Mouse (Mus musculus) forebrain, embryonic 10.5 days (tissue): ENCODE results near the gene Brat1. TPM values are rescaled to one million over a fixed set of nuclear protein-coding genes. Genes with fewer than 3 reads are reported as not detected.
A peak's percentile ranks its signal among the peaks of the same experiment; 100 is the strongest.

Experiments
- DNase-seq: peaks from one replicate; pipeline ENCODE4 v3.0.0-alpha.2; 2017; ENCODE audit warnings: low spot score; ENCODE audit errors: extremely low spot score
- H3K27ac ChIP-seq: fragments of 300-500 bp; sonication (generic); 2 replicates; pipeline ENCODE4 v1.5.1; 2016; ENCODE audit warnings: mild to moderate bottlenecking
- H3K27me3 ChIP-seq: fragments of 300-500 bp; sonication (generic); 2 replicates; pipeline ENCODE4 v1.6.1; 2016; ENCODE audit warnings: mild to moderate bottlenecking; ENCODE audit not compliant: poor library complexity, severe bottlenecking
- H3K36me3 ChIP-seq: fragments of 300-500 bp; sonication (generic); replicated peaks from 2 replicates; pipeline ENCODE4 v1.6.1; 2016; ENCODE audit warnings: mild to moderate bottlenecking, moderate library complexity
- H3K4me1 ChIP-seq: fragments of 300-500 bp; sonication (generic); 2 replicates; pipeline ENCODE4 v1.6.1; 2016
- H3K4me3 ChIP-seq: fragments of 300-500 bp; sonication (generic); 2 replicates; pipeline ENCODE4 v1.5.1; 2016; ENCODE audit warnings: mild to moderate bottlenecking, moderate library complexity
- H3K9me3 ChIP-seq: fragments of 300-500 bp; sonication (generic); 2 replicates; pipeline ENCODE4 v1.6.1; 2016; ENCODE audit warnings: mild to moderate bottlenecking, moderate library complexity
- WGBS: fragments of 180-500 bp; shearing (Covaris S2); methylation state at CpG from one replicate; pipeline ENCODE4 v1.1.7; 2016; 5-methylcytosine and 5-hydroxymethylcytosine counted together
- polyA plus RNA-seq: library from polyadenylated mRNA; unstranded; fragments of >200 nt; fragmentation: Nextera tagmentation; extraction: Ambion mirVana; gene quantifications from 2 replicates; pipeline ENCODE4 v1.2.1, GENCODE M21; 2016

Brat1 gene
- polyA plus RNA-seq, 1 experiment from 2014 or later: 23.6 TPM

GRCm38 (mm10) chr5:140675640-140676039 is 29.2 kb upstream of the Brat1 start:
- Histone ChIP-seq H3K9me3 (no peaks in the 10 kb centered on the region), H3K27me3 (no peaks in the 10 kb centered on the region), H3K4me1 (no peaks in the 10 kb centered on the region), H3K4me3 (no peak overlapping the region), H3K36me3 (peaks cover 91% of the 10 kb centered on the region), H3K27ac (no peak overlapping the region)
- WGBS: 91% methylated on average over 11 of the region's 11 CpGs
- DNase-seq: no peak

- H3K4me1 ChIP-seq: no peaks in the 10 kb centered on the region
- H3K9me3 ChIP-seq: no peaks in the 10 kb centered on the region
- H3K4me3 ChIP-seq: no peak overlapping the region
- no peak for DNase-seq
- H3K36me3 ChIP-seq: peaks cover 92% of the 10 kb centered on the region
- WGBS: 90% methylated on average over 6 of the region's 6 CpGs
- no peak overlapping the region for H3K27ac ChIP-seq
- H3K27me3 ChIP-seq: no peaks in the 10 kb centered on the region
These were observed 27.7 kb upstream of the Brat1 start for GRCm38 (mm10) chr5:140677137-140677536.

GRCm38 (mm10) chr5:140680051-140680450 is 24.8 kb upstream of the Brat1 start:
- Histone ChIP-seq H3K27ac (no peak overlapping the region), H3K36me3 (peaks cover 81% of the 10 kb centered on the region)
- 84% methylated on average over 6 of the region's 6 CpGs for WGBS

GRCm38 (mm10) chr5:140680950-140681349 is 23.9 kb upstream of the Brat1 start:
- Histone ChIP-seq H3K27me3 (no peaks in the 10 kb centered on the region), H3K9me3 (no peaks in the 10 kb centered on the region), H3K4me3 (no peak overlapping the region), H3K4me1 (0 out of 2 replicates have a peak, but pooled peaks cover 3% of the 10 kb centered on the region), H3K36me3 (peaks cover 77% of the 10 kb centered on the region), H3K27ac (no peak overlapping the region)
- 88% methylated on average over 1 of the region's 1 CpGs for WGBS
- DNase-seq: no peak

More at GRCm38 (mm10) chr5:140680051-140680450, 24.8 kb upstream of the Brat1 start:
- H3K27me3 ChIP-seq: no peaks in the 10 kb centered on the region
- 0 out of 2 replicates have a peak, but pooled peaks cover 3% of the 10 kb centered on the region for H3K4me1 ChIP-seq
- no peak overlapping the region for H3K4me3 ChIP-seq
- no peaks in the 10 kb centered on the region for H3K9me3 ChIP-seq
- no peak for DNase-seq

DNA sequence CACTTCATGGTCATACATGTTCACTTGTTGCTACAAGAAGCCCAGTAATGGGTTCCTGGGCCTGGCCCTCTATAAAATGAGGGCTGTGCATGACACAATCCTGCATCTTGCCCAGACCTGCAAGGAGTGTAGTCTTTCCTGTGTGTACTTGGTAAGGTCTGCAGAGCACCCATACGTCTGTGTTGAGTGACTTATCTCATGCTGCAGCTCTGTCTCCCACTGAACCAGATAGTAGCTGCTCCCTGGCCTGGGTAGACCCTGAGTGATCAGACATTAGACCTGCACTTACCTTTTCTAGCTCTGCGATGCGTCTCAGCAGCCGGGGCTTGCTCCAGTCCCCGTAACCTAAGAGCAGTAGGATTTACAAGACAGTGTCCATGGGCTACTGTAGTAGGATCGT is 22.7 kb upstream of the Brat1 start:
- H3K4me1 ChIP-seq: 0 out of 2 replicates have a peak, but pooled peaks cover 3% of the 10 kb centered on the region
- H3K27me3 ChIP-seq: no peaks in the 10 kb centered on the region
- H3K4me3 ChIP-seq: no peak overlapping the region
- 98% methylated on average over 6 of the region's 6 CpGs for WGBS
- no peak for DNase-seq
- no peaks in the 10 kb centered on the region for H3K9me3 ChIP-seq
- H3K36me3 ChIP-seq: peaks cover 77% of the 10 kb centered on the region
- H3K27ac ChIP-seq: no peak overlapping the region

GRCm38 (mm10) chr5:140684343-140685148 is 20.3 kb upstream of the Brat1 start:
- Histone ChIP-seq H3K27ac (no peak overlapping the region), H3K4me1 (0 out of 2 replicates have a peak, but pooled peaks cover 3% of the 10 kb centered on the region), H3K27me3 (no peaks in the 10 kb centered on the region), H3K4me3 (no peak overlapping the region), H3K36me3 (peaks cover 78% of the 10 kb centered on the region), H3K9me3 (no peaks in the 10 kb centered on the region)
- DNase-seq: no peak
- 68% methylated on average over 16 of the region's 16 CpGs for WGBS

GRCm38 (mm10) chr5:140688434-140688833 is 16.4 kb upstream of the Brat1 start:
- no peak overlapping the region for H3K27ac ChIP-seq
- DNase-seq: no peak
- H3K4me1 ChIP-seq: 0 out of 2 replicates have a peak, but pooled peaks cover 3% of the 10 kb centered on the region
- no peaks in the 10 kb centered on the region for H3K27me3 ChIP-seq
- peaks cover 79% of the 10 kb centered on the region for H3K36me3 ChIP-seq
- WGBS: 88% methylated on average over 3 of the region's 3 CpGs
- no peak overlapping the region for H3K4me3 ChIP-seq
- H3K9me3 ChIP-seq: no peaks in the 10 kb centered on the region

DNA sequence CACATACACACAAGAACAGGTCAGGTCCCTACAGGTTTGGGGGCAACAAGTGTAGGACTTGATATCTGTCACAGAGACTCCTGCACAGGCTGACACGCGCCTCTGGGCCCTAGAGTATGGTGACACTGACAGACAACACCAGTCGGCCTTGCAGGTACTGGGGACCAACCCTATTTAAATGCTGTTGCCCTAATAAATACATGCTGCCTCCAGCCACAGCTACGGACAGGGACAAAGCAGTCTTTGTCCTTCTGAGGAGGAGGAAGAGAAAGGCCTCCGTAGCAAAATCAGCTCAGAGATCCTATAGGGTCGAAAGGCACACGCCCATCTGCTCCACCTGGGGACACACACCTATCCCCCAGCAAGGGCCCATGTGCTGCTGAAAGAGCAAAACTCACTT is 8.8 kb upstream of the Brat1 start:
- Histone ChIP-seq H3K36me3 (peaks cover 85% of the 10 kb centered on the region), H3K4me1 (peaks cover 28% of the 10 kb centered on the region), H3K9me3 (no peaks in the 10 kb centered on the region), H3K27ac (no peak overlapping the region), H3K27me3 (no peaks in the 10 kb centered on the region), H3K4me3 (no peak overlapping the region)
- DNase-seq: no peak
- 87% methylated on average over 7 of the region's 7 CpGs for WGBS

DNA sequence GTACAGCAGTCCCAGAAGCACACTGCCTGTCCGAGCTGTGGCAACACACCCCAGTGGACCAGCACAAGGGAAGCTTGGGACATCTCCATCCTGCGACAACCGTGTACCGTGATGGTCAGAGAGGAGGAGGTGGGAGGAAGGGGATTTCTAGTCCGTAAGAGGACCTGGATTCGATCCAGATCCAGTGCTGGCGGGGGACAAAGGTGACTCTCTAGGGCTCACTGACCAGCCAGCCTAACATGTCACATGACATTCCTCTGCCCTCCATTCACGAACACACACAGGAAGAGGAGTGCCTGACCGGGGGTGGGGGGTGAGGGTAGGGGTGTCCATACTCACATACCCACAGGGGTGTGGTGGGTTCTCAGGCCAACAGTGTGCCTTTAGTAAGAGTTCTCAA is 5.0 kb upstream of the Brat1 start:
- WGBS: 91% methylated on average over 9 of the region's 9 CpGs
- peaks cover 58% of the 10 kb centered on the region for H3K4me1 ChIP-seq

DNA sequence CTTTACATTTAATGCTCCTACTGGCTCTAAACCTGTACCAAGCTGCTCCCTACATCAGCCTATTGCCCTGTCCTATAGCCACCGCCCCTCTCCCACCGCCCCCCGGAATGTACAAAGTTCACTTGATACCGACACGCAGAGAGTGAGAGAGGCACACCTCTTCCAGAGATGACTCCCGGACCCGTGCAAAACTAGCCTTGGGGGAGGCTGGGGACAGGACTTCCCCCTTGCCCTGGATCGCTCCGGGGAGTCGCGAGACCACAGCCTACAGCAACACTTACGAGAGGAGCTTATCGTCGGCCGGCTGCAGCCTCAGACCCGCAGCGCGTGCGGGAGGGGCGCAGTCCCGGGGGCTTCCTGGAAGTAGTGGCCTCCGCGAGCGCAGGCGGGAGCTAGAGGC is 3.1 kb upstream of the Brat1 start:
- Histone ChIP-seq H3K27me3 (no peaks in the 10 kb centered on the region), H3K27ac (peak overlapping the region; percentile 94), H3K4me1 (peaks cover 70% of the 10 kb centered on the region), H3K4me3 (peak overlapping the region; percentile 84), H3K9me3 (no peaks in the 10 kb centered on the region), H3K36me3 (peaks cover 35% of the 10 kb centered on the region)
- 0% methylated on average over 25 of the region's 25 CpGs for WGBS
- DNase-seq: peak; percentile 60

More for the DNA sequence above, 5.0 kb upstream of the Brat1 start:
- Histone ChIP-seq H3K27ac (no peak overlapping the region), H3K9me3 (no peaks in the 10 kb centered on the region), H3K4me3 (no peak overlapping the region), H3K27me3 (no peaks in the 10 kb centered on the region), H3K36me3 (peaks cover 48% of the 10 kb centered on the region)
- DNase-seq: no peak

DNA sequence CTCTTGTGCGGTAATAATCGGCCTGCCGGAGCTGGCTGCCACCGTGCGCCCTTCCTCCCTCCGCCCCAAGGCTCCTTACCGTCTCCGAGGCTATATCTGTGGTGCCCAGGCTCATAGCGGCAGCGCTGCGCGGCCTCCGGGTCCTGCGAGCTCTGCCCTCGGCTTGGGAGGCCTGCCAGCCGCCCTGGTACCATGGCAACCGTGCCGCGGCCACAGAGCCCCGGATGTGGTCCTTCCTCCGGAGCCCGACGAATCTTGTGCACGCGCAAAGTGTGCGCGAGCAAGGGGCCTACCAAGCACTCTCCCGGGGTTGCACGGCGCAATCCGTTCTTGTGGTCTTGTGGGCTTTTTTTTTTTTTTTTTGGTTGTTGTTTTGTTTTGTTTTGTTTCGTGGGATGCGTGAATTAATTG is 2.7 kb upstream of the Brat1 start, which contains the start of gene Iqce:
Iqce (minus strand) TSS at position 276 of the 411 bp plus-strand sequence.
- Histone ChIP-seq H3K27me3 (no peaks in the 10 kb centered on the region), H3K4me1 (peaks cover 69% of the 10 kb centered on the region), H3K27ac (peak within 1 kb of the TSS; percentile 94), H3K4me3 (peak within 1 kb of the TSS; percentile 84), H3K9me3 (no peaks in the 10 kb centered on the region), H3K36me3 (peaks cover 35% of the 10 kb centered on the region)
- DNase-seq: peak; percentile 97
- under 1% methylated on average over 33 of the region's 33 CpGs for WGBS

- DNase-seq: peak; percentile 28
- Histone ChIP-seq H3K27ac (peak overlapping the region; percentile 94), H3K36me3 (peaks cover 35% of the 10 kb centered on the region), H3K4me3 (peak overlapping the region; percentile 84), H3K4me1 (peaks cover 63% of the 10 kb centered on the region), H3K9me3 (no peaks in the 10 kb centered on the region), H3K27me3 (no peaks in the 10 kb centered on the region)
- 67% methylated on average over 19 of the region's 19 CpGs for WGBS
These were observed 2.1 kb upstream of the Brat1 start for GRCm38 (mm10) chr5:140702618-140703175.
